Mouse (Mus musculus): ENCODE data around the gene Zfp12.

- TF ChIP-seq CTCF (IDR thresholded peaks at IDR 0.05; ENCODE audit: control insufficient read depth, insufficient read depth, low read length): peak; percentile 53
- no peak for TF ChIP-seq POLR2A (IDR thresholded peaks at IDR 0.05; ENCODE audit: borderline replicate concordance, control insufficient read depth, low read depth, low read length)
Observed at GRCm38 (mm10) chr5:143294862-143295261, 59.9 kb downstream of the Zfp12 start.

Data from bone marrow, adult 2 months (tissue).